Mouse (Mus musculus): ENCODE data around the gene Gse1. TPM values are rescaled to one million over a fixed set of nuclear protein-coding genes. Genes with fewer than 3 reads are reported as not detected.

Gse1 gene
- total and polyA plus RNA-seq, 3 experiments = 23.6 to 128 (median 66.9) TPM

DNA sequence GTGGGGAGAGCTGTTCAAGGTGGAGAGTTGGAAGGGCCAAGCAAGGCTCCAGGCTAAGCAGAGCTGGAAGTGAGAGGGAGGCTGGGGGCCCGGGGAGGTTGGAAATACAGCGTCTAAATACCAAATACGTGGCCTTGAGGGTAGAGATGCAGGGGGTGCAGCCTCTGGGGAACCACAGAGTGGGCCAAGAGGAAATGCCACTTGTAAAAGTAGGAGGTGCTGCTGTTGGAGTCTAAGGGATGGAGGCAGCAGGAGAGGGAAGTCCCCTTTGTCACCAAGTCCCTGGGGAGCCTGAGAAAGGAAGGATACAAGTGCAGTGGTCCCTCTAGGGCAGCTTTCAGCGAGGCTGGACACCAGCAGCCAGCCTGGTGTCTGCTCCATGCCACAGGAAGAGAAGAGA, 298.3 kb downstream of the Gse1 start:
- Histone ChIP-seq H3K79me2 (ENCODE audit: control insufficient read depth, insufficient read depth, low read length, poor library complexity) (peaks cover 90% of the 10 kb centered on the region), H3K4me1 (ENCODE audit: control insufficient read depth in 1 of 2, insufficient read depth in 2 of 2, low read length in 2 of 2) (peaks cover 0 to 41% of the 10 kb centered on the region in 2 experiments), H3K4me3 (ENCODE audit: control insufficient read depth in 1 of 2, insufficient read depth in 1 of 2, low read depth in 2 of 2, low read length in 2 of 2) (no peak overlapping the region), H3K9me3 (replicated peaks; ENCODE audit: insufficient read depth, low read length) (no peaks in the 10 kb centered on the region), H3K36me3 (ENCODE audit: control insufficient read depth in 1 of 2, insufficient read depth in 2 of 2, low read length in 2 of 2) (peaks cover 5 to 33% of the 10 kb centered on the region in 2 experiments; a peak in 3 of 4 replicates), H3K27me3 (ENCODE audit: control insufficient read depth in 1 of 2, insufficient read depth in 2 of 2, low read length in 2 of 2) (no peaks in the 10 kb centered on the region), H3K27ac (ENCODE audit: control insufficient read depth, low read depth, low read length) (no peak overlapping the region), H3K9ac (ENCODE audit: control insufficient read depth, low read depth, low read length, poor library complexity, severe bottlenecking) (no peak overlapping the region)
- DNase-seq (ENCODE audit: low read depth, low spot score) = no peak
- TF ChIP-seq ZMIZ1 (IDR thresholded peaks at IDR 0.05; ENCODE audit: low read depth, low read length) = no peak
- TF ChIP-seq GABPA (IDR thresholded peaks at IDR 0.05; ENCODE audit: low read depth, low read length) = no peak
- no peak for TF ChIP-seq POLR2A (IDR thresholded peaks at IDR 0.05; ENCODE audit: control insufficient read depth in 1 of 2, insufficient read depth in 1 of 2, low read depth in 1 of 2, low read length in 2 of 2, poor library complexity in 1 of 2)
- no peak for TF ChIP-seq ETS1 (IDR thresholded peaks at IDR 0.05; ENCODE audit: low read depth, low read length)
- TF ChIP-seq KAT2A (conservative IDR thresholded peaks at IDR 0.05; ENCODE audit: low read depth, low read length) = no peak
- no peak for TF ChIP-seq ZNF384 (IDR thresholded peaks at IDR 0.05; ENCODE audit: low read depth, low read length)
- no peak for TF ChIP-seq HCFC1 (IDR thresholded peaks at IDR 0.05; ENCODE audit: low read depth, low read length)
- no peak for TF ChIP-seq SIN3A (IDR thresholded peaks at IDR 0.05; ENCODE audit: low read length)
- TF ChIP-seq ELF1 (IDR thresholded peaks at IDR 0.05; ENCODE audit: low read depth, low read length) = no peak
- no peak for TF ChIP-seq NRF1 (IDR thresholded peaks at IDR 0.05; ENCODE audit: insufficient read depth, low read depth, low read length, poor library complexity, severe bottlenecking)
- TF ChIP-seq TAL1 (IDR thresholded peaks at IDR 0.05; ENCODE audit: low read length) = no peak
- no peak for TF ChIP-seq JUND (IDR thresholded peaks at IDR 0.05; ENCODE audit: low read depth, low read length)
- no peak for TF ChIP-seq POLR2AphosphoS5 (IDR thresholded peaks at IDR 0.05; ENCODE audit: borderline replicate concordance, low read depth, low read length)
- no peak for TF ChIP-seq UBTF (IDR thresholded peaks at IDR 0.05; ENCODE audit: borderline replicate concordance, insufficient read depth, low read depth, low read length)
- TF ChIP-seq CHD1 (IDR thresholded peaks at IDR 0.05; ENCODE audit: low read depth, low read length) = no peak
- TF ChIP-seq MAX (IDR thresholded peaks at IDR 0.05; ENCODE audit: low read length) = no peak
- no peak for TF ChIP-seq BHLHE40 (IDR thresholded peaks at IDR 0.05; ENCODE audit: borderline replicate concordance, low read depth, low read length)

DNA sequence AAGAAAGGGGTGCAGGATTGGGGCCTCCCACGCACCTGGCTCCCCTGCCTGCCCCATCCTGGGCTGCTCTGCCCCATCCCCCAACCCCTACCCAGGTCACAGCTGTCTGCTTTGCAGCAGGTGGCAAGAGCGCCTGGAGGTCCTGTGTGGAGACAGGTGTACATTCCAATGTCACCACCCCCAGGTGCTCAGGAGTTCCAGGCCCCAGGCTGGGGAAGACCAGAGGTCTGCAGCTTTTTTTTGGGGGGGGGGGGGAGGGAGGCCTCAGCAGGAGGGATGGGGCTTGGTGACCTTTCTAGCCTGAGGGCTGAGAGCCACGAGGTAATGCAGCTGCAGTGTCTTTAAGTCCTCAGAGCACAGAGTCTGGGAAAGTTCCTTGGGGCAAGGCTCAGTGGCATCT, 300.1 kb downstream of the Gse1 start:
- peaks cover 2 to 49% of the 10 kb centered on the region in 2 experiments for H3K4me1 ChIP-seq (ENCODE audit: control insufficient read depth in 1 of 2, insufficient read depth in 2 of 2, low read length in 2 of 2)
- H3K36me3 ChIP-seq (ENCODE audit: control insufficient read depth in 1 of 2, insufficient read depth in 2 of 2, low read length in 2 of 2) = peaks cover 5 to 42% of the 10 kb centered on the region in 2 experiments; a peak in 3 of 4 replicates
- TF ChIP-seq TCF12 (IDR thresholded peaks at IDR 0.05; ENCODE audit: low read depth, low read length) (no peak), CHD2 (IDR thresholded peaks at IDR 0.05; ENCODE audit: low read length) (no peak), MEF2A (IDR thresholded peaks at IDR 0.05; ENCODE audit: extremely low read depth, insufficient replicate concordance, low read depth, low read length, poor library complexity, severe bottlenecking) (no peak), ETS1 (IDR thresholded peaks at IDR 0.05; ENCODE audit: low read depth, low read length) (no peak), E2F4 (IDR thresholded peaks at IDR 0.05; ENCODE audit: borderline replicate concordance, low read depth, low read length) (no peak)
- H3K27ac ChIP-seq (ENCODE audit: control insufficient read depth, low read depth, low read length) = no peak overlapping the region
- no peak for DNase-seq (ENCODE audit: low read depth, low spot score)
- no peaks in the 10 kb centered on the region for H3K27me3 ChIP-seq (ENCODE audit: control insufficient read depth in 1 of 2, insufficient read depth in 2 of 2, low read length in 2 of 2)
- H3K4me3 ChIP-seq (ENCODE audit: control insufficient read depth in 1 of 2, insufficient read depth in 1 of 2, low read depth in 2 of 2, low read length in 2 of 2) = no peak overlapping the region
- H3K9me3 ChIP-seq (replicated peaks; ENCODE audit: insufficient read depth, low read length) = no peaks in the 10 kb centered on the region
- H3K79me2 ChIP-seq (ENCODE audit: control insufficient read depth, insufficient read depth, low read length, poor library complexity) = peaks cover 87% of the 10 kb centered on the region
- no peak overlapping the region for H3K9ac ChIP-seq (ENCODE audit: control insufficient read depth, low read depth, low read length, poor library complexity, severe bottlenecking)

Data from MEL (cell line).